Comparison of ENCODE assay signal across 7 mouse cellular contexts in the genomic region with DNA sequence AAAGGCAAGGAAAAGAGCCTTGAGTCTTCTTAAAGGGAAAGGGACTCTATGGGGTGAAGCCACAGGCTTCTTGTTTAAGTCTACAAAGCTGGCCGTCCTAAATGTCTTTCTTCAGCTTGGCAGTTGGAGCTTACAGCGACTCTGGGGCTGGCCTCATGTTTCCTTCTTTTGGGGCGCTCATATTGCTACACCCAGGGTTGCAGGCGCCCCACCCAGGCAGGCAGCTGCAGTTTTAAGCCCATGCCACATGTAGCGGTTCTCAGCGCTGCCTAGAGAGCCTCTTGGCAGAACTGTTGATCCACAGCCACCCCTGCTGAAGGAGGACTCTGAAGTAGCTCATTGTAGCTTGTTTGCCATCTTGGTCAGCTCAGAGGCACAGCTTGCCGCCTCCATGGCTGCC.
"Had no signal": no experiment of that assay in that cellular context is flagged by ENCODE, and none has a peak within 500 bp of the region (broad histone marks: within the 10 kb centered on the region; RNA-seq: fewer than 3 reads in every experiment).

No protein-coding gene starts in this region.

- H3K4me2 ChIP-seq: limb, embryonic 12.5 days; midbrain, embryonic 12.5 days had no signal

- H3K4me3 ChIP-seq: limb, embryonic 12.5 days; megakaryocyte, embryonic 14.5 days; midbrain, embryonic 12.5 days had no signal

- H3K36me3 ChIP-seq: limb, embryonic 12.5 days; midbrain, embryonic 12.5 days had no signal

- H3K9me3 ChIP-seq: limb, embryonic 12.5 days; megakaryocyte, embryonic 14.5 days; midbrain, embryonic 12.5 days had no signal

- DNase-seq: lung, adult 2 months; right cerebral cortex, postnatal 25 days had no signal

- ATAC-seq: intestine, postnatal 0 days had no signal

- H3K27ac ChIP-seq: limb, embryonic 12.5 days; liver, embryonic 14.5 days; midbrain, embryonic 12.5 days had no signal

- H3K27me3 ChIP-seq: limb, embryonic 12.5 days; megakaryocyte, embryonic 14.5 days had no signal

- H3K9ac ChIP-seq: limb, embryonic 12.5 days; liver, embryonic 14.5 days; midbrain, embryonic 12.5 days had no signal

- H3K4me1 ChIP-seq: limb, embryonic 12.5 days; midbrain, embryonic 12.5 days had no signal
